Comparison of ENCODE assay signal across 19 mouse cellular contexts in genomic region chr2:25975141-25975770, GRCm38 (mm10).
"Had no signal": no experiment of that assay in that cellular context is flagged by ENCODE, and none has a peak within 500 bp of the region (broad histone marks: within the 10 kb centered on the region; RNA-seq: fewer than 3 reads in every experiment).

No protein-coding gene starts in this region.

- ATAC-seq: midbrain, embryonic 16.5 days had no signal

- H3K9ac ChIP-seq: lung, embryonic 14.5 days; midbrain, embryonic 12.5 days; neural tube, embryonic 13.5 days; neural tube, embryonic 15.5 days had no signal

- H3K4me2 ChIP-seq: lung, embryonic 14.5 days; midbrain, embryonic 12.5 days; neural tube, embryonic 13.5 days; neural tube, embryonic 15.5 days had no signal

- H3K4me3 ChIP-seq: midbrain, embryonic 10.5 days; midbrain, embryonic 12.5 days; myocyte; neural tube, embryonic 13.5 days; neural tube, embryonic 15.5 days had no signal

- H3K27me3 ChIP-seq: midbrain, embryonic 12.5 days; neural tube, embryonic 13.5 days; neural tube, embryonic 15.5 days had no signal

- H3K9me3 ChIP-seq: midbrain, embryonic 10.5 days; midbrain, embryonic 12.5 days; neural tube, embryonic 13.5 days; neural tube, embryonic 15.5 days had no signal

- H3K27ac ChIP-seq: midbrain, embryonic 10.5 days; midbrain, embryonic 12.5 days; neural tube, embryonic 13.5 days; neural tube, embryonic 15.5 days had no signal

- H3K36me3 ChIP-seq: neural tube, embryonic 13.5 days; neural tube, embryonic 15.5 days had no signal

- DNase-seq: lung, adult 18-20 months; lung, embryonic 14.5 days; lung, postnatal 10 days; lung, postnatal 4 days; midbrain, embryonic 14.5 days; retina, postnatal 1 day; right cerebral cortex, adult 18-20 months; right cerebral cortex, postnatal 25 days; right cerebral cortex, postnatal 4 days; spleen, adult 18-20 months; thymus, adult 18-20 months; thymus, postnatal 14 days; thymus, postnatal 36 days had no signal
